Mouse (Mus musculus) thymus, adult 2 months (tissue): ENCODE measurements around the gene Rorb. TPM values are rescaled to one million over a fixed set of nuclear protein-coding genes. Genes with fewer than 3 reads are reported as not detected.

Experiments
- DNase-seq: peaks from one replicate; pipeline ENCODE4 v3.0.0; 2021
- H3K27ac ChIP-seq: fragments of 200-500 bp; 2 replicates; pipeline ENCODE4 v1.5.1; 2012; ENCODE audit warnings: low read length, control low read depth; ENCODE audit not compliant: control insufficient read depth, insufficient read depth
- H3K27me3 ChIP-seq: fragments of 200-500 bp; 2 replicates; pipeline ENCODE4 v1.6.1; 2012; ENCODE audit warnings: mild to moderate bottlenecking, low read length, moderate library complexity, mixed read lengths; ENCODE audit not compliant: control insufficient read depth, insufficient read depth
- H3K36me3 ChIP-seq: fragments of 200-500 bp; 2 replicates; pipeline ENCODE4 v1.6.1; 2012; ENCODE audit warnings: mild to moderate bottlenecking, low read length, moderate library complexity; ENCODE audit not compliant: control insufficient read depth, insufficient read depth
- H3K4me1 ChIP-seq: fragments of 200-500 bp; replicated peaks from 2 replicates; pipeline ENCODE4 v1.6.1; 2012; ENCODE audit warnings: low read length; ENCODE audit not compliant: control insufficient read depth, insufficient read depth
- H3K4me3 ChIP-seq: fragments of 200-500 bp; 2 replicates; pipeline ENCODE4 v1.5.1; 2012; ENCODE audit warnings: mild to moderate bottlenecking, low read length, control low read depth, moderate library complexity; ENCODE audit not compliant: control insufficient read depth, insufficient read depth
- CTCF ChIP-seq: fragments of 200-500 bp; IDR thresholded peaks from 2 replicates; pipeline ENCODE4 v1.5.1; 2012; ENCODE audit warnings: mild to moderate bottlenecking, control low read depth, low read length, moderate library complexity, borderline replicate concordance; ENCODE audit not compliant: control insufficient read depth, poor library complexity, insufficient read depth; ENCODE audit errors: extremely low read depth
- POLR2A ChIP-seq: fragments of 200-500 bp; IDR thresholded peaks from 2 replicates; pipeline ENCODE4 v1.6.1; 2012; ENCODE audit warnings: mild to moderate bottlenecking, low read length, control low read depth, moderate library complexity; ENCODE audit not compliant: control insufficient read depth, poor library complexity, insufficient read depth; ENCODE audit errors: extremely low read depth
- WGBS: fragments of 180-500 bp; shearing (Covaris S2); methylation state at CpG from one replicate; pipeline ENCODE4 v1.1.7; 2018; 5-methylcytosine and 5-hydroxymethylcytosine counted together
- polyA plus RNA-seq: library from polyadenylated mRNA; depleted of rRNA; stranded (reverse); fragments of >200 nt; gene quantifications from 2 replicates; pipeline ENCODE4 v1.2.3, GENCODE M21; 2012

The Rorb gene
- polyA plus RNA-seq, 1 experiment = 0.04 TPM

DNA sequence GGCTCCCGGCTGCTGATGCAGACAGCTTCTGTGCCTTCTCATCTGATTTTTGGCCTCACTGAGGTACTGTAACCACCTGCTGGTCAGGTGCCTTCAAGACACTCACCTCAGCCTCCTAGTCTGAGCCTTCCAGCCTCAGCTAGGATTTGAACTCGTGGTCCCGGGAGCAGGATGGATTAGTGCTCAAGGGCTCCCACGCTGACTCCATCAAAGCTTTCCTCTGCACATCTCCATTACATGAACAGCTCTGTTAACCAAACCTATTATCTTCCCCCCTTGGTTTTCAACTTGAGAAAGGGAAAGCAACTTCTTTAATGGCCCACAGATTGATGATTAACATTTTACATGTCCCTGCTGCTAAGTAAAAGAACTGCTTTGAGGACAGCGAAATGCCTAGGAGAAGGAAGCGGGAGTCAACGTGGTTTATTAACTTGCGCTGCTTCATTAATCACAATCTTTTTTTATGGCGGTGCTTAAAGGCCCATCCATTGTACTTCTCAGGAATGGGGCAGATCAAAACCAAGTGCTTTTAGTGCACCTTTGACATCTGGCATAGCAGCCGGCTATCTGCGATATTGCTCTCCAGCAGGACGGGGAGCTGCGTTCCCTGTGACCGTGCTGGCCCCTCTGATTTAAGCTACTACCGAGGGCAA is 208.8 kb downstream of the Rorb start:
- no peaks in the 10 kb centered on the region for H3K36me3 ChIP-seq
- no peak for TF ChIP-seq CTCF
- TF ChIP-seq POLR2A = no peak
- H3K4me1 ChIP-seq = no peaks in the 10 kb centered on the region
- no peak for DNase-seq
- H3K27ac ChIP-seq = no peak overlapping the region
- 83% methylated on average over 15 of the region's 15 CpGs for WGBS
- no peaks in the 10 kb centered on the region for H3K27me3 ChIP-seq
- H3K4me3 ChIP-seq = no peak overlapping the region

DNA sequence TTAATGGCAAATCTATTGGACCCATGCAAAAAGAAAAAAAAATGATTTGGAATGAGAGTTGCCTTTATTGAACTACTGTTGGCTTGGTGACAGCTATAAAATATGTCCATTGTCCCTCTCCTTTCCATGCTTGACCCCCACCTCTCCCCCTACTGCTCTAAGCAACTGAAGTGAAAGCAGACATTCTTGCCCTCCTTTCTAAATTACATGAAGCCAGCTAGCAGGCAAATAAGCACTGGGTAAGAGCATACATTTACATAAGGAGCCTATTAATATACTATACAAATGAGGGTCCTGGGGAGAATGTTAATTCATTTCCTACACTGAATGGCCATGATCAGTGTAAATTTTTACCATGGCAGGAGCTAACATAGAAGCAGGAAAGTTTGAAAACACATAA is 212.8 kb downstream of the Rorb start:
- no peaks in the 10 kb centered on the region for H3K4me1 ChIP-seq
- H3K4me3 ChIP-seq = no peak overlapping the region
- H3K27ac ChIP-seq = no peak overlapping the region
- H3K36me3 ChIP-seq = no peaks in the 10 kb centered on the region
- TF ChIP-seq CTCF (no peak), POLR2A (no peak)
- no peak for DNase-seq
- H3K27me3 ChIP-seq = no peaks in the 10 kb centered on the region

DNA sequence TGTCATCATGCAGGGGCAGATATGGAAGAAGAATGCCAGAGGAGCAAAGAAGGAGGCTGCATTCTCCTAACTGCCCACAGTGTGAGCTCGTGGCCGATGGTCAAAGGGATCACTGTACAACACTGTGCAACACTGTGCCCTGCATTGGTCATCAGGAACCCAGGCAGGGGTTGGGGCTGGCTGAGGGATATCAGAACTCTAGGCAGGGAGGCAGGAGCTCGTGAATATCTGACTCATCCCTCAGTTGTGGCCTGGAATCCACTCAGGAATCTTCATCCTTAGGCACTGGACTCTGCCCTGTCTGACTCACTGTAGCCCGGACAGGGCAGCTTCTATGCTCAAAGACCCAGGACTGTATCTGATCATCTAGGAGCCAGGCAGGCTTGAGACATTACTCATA is 220.8 kb downstream of the Rorb start:
- TF ChIP-seq POLR2A (no peak), CTCF (no peak)
- Histone ChIP-seq H3K27ac (no peak overlapping the region), H3K4me3 (no peak overlapping the region), H3K4me1 (no peaks in the 10 kb centered on the region), H3K27me3 (no peaks in the 10 kb centered on the region), H3K36me3 (no peaks in the 10 kb centered on the region)
- no peak for DNase-seq
- WGBS = 82% methylated on average over 4 of the region's 4 CpGs

DNA sequence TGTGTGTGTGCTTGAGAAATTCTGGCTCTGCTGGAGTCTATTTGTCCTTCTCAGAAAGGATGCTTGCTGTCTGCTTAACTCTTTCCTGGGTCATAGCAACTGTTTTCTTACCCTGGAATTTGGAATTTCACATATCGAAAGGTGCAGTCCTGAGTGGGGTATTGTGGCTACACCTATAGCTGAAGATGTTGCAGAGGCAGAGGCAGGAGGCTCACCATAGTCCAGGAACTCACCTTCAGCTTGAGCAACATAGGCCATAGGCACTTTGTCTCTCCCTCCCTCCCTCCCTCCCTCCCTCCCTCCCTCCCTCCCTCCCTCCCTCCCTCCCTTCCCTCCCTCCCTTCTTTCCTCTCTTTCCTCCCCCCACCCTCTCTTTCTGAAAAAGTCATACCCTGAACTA is 221.4 kb downstream of the Rorb start:
- no peak for DNase-seq
- Histone ChIP-seq H3K27me3 (no peaks in the 10 kb centered on the region), H3K4me1 (no peaks in the 10 kb centered on the region), H3K27ac (no peak overlapping the region), H3K36me3 (no peaks in the 10 kb centered on the region), H3K4me3 (no peak overlapping the region)
- TF ChIP-seq CTCF (no peak), POLR2A (no peak)
- 81% methylated on average over 1 of the region's 1 CpGs for WGBS

DNA sequence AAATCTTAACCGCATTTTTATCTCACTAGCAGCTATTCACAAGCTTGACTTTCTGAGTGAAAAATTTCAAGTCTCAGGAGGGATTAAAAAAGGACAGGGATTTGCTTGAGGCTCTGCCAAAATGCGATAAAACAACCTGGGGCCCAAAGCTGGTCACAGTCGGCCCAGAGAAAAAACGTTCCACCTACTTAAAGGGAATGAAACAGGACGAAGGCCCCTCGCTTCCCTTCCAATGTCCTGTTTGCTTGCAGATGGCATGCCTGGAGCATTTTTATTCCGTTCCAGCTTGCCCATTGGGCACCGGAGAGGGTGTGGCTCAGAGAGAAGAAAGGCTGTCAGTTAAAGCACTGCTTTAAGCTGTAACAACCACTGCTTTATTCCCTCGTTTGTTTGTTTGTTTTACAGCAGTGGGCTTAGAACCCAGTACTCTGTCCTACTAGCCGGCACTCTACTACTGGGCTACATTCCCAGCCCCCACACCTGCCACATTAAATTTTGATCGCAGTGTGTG is 221.8 kb downstream of the Rorb start:
- Histone ChIP-seq H3K27me3 (no peaks in the 10 kb centered on the region), H3K36me3 (no peaks in the 10 kb centered on the region), H3K4me3 (no peak overlapping the region), H3K4me1 (no peaks in the 10 kb centered on the region), H3K27ac (no peak overlapping the region)
- DNase-seq = no peak
- 21% methylated on average over 11 of the region's 11 CpGs for WGBS
- no peak for TF ChIP-seq POLR2A
- TF ChIP-seq CTCF = no peak

DNA sequence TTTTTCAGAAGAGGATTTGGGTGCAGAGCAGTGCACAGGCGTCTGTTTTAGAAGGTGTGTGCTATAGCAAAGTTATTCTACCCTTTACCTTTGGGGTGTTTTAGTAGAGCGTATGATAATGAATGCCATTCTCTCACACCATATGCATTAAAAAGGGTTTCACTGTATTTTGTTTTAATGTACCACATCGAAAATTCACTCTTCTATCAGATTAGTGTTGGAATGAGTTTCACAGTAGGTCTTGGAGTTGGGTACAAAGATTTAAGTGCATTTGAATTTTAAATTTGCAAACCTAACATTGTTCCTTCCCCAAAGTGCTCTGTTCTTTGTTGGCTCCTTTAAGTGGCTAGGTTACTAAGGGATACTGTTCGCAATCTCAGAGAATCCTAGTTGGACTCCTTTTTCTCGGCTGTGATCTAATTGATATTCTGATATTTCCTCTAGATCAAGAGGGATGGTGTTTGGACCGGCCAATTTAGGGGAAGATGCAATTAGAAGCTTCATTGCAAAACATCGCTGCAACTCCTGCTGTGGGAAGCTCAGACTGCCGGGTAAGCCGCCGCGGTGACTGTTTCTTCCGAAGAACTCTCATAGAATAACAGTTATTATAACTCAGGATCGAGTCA is 222.4 kb downstream of the Rorb start:
- WGBS = 40% methylated on average over 13 of the region's 13 CpGs
- TF ChIP-seq CTCF = no peak
- TF ChIP-seq POLR2A = no peak

More for the DNA sequence above, 222.4 kb downstream of the Rorb start:
- no peaks in the 10 kb centered on the region for H3K27me3 ChIP-seq
- H3K36me3 ChIP-seq = no peaks in the 10 kb centered on the region
- no peak overlapping the region for H3K27ac ChIP-seq
- no peak overlapping the region for H3K4me3 ChIP-seq
- no peak for DNase-seq
- H3K4me1 ChIP-seq = no peaks in the 10 kb centered on the region
